Mouse (Mus musculus) embryonic fibroblast, embryonic 13.5 days (primary cell): Measurements from ENCODE around the gene Olfr1066. TPM values are rescaled to one million over a fixed set of nuclear protein-coding genes. Genes with fewer than 3 reads are reported as not detected.
A peak's percentile ranks its signal among the peaks of the same experiment; 100 is the strongest.
"Not testable (repeated sequence)": the region's sequence is repeated elsewhere in the genome, so short reads cannot be mapped to it uniquely, and the experiment has no call there.

Experiments used
- H3K27ac ChIP-seq: 2 replicates; pipeline ENCODE4 v1.5.1; 2012; ENCODE audit warnings: low read length, control low read depth, inconsistent platforms; ENCODE audit not compliant: insufficient read depth
- H3K4me1 ChIP-seq: 2 replicates; pipeline ENCODE4 v1.6.1; 2011; ENCODE audit warnings: low read length; ENCODE audit not compliant: control insufficient read depth, insufficient read depth
- H3K4me3 ChIP-seq: 2 replicates; pipeline ENCODE4 v1.5.1; 2011; ENCODE audit warnings: mild to moderate bottlenecking, control low read depth, low read length; ENCODE audit not compliant: insufficient read depth
- CTCF ChIP-seq: IDR thresholded peaks from 2 replicates; pipeline ENCODE4 v1.5.1; 2011; ENCODE audit warnings: mild to moderate bottlenecking, control low read depth, low read length, moderate library complexity, borderline replicate concordance; ENCODE audit not compliant: insufficient read depth
- POLR2A ChIP-seq: IDR thresholded peaks from 2 replicates; pipeline ENCODE4 v1.6.1; 2011; ENCODE audit warnings: low read depth, mild to moderate bottlenecking, control low read depth, low read length, moderate library complexity
- polyA plus RNA-seq: library from polyadenylated mRNA; stranded (reverse); fragments of >200 nt; gene quantifications from 2 replicates; pipeline ENCODE4 v1.2.4, GENCODE M21; 2011; ENCODE audit warnings: low read depth; ENCODE audit not compliant: missing spikeins, insufficient read length

The Olfr1066 gene
- polyA plus RNA-seq, result not detected in 2 replicates

DNA sequence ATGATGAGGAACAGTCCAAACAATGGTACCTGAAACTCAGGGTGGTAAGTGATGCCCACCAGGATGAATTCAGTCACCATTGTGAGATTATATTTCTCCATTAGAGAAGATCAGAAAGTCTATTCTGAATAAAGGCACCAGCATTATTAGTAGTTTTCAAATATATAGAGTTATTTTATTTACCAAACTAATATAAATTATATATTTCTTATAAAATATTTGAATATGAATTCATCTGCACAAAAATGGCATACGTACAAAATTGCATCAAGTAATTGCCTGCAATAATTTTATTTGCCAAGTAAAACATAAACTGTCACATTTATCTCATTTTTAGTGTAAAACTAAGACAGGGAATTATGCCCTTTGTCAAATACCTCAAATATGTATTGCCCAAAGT is at the start of gene Olfr1066:
Olfr1066 (minus strand) TSS at position 101 of the 400 bp plus-strand sequence.
- no peak within 1 kb of the TSS for H3K27ac ChIP-seq
- no peaks in the 10 kb centered on the region for H3K4me1 ChIP-seq
- no peak within 1 kb of the TSS for H3K4me3 ChIP-seq
- TF ChIP-seq POLR2A, result no peak
- no peak for TF ChIP-seq CTCF

DNA sequence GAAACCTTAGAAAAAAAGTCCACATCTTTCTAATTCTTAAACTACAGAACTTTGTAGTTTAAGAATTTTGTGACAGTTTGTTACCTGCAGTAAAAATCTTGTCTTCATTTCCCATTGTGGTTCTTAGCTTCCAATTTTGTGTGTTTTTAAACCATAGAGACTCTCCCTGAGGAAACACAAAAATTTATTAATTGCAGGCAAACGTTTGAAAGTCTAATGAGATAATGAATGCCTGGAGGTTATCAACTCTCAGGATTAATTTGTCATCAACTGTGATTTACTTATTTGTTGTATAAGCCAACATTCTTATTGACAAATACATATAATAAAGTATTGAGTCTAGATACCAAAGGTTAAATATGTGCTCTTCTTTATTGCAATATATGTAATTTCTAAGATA is 31.2 kb upstream of the Olfr1066 start, which contains the start of gene Olfr228:
Olfr228 (minus strand) TSS at position 101 of the 400 bp plus-strand sequence.
- TF ChIP-seq POLR2A, result no peak
- no peak for TF ChIP-seq CTCF
- no peak within 1 kb of the TSS for H3K27ac ChIP-seq
- H3K4me1 ChIP-seq, result no peaks in the 10 kb centered on the region
- H3K4me3 ChIP-seq, result no peak within 1 kb of the TSS

DNA sequence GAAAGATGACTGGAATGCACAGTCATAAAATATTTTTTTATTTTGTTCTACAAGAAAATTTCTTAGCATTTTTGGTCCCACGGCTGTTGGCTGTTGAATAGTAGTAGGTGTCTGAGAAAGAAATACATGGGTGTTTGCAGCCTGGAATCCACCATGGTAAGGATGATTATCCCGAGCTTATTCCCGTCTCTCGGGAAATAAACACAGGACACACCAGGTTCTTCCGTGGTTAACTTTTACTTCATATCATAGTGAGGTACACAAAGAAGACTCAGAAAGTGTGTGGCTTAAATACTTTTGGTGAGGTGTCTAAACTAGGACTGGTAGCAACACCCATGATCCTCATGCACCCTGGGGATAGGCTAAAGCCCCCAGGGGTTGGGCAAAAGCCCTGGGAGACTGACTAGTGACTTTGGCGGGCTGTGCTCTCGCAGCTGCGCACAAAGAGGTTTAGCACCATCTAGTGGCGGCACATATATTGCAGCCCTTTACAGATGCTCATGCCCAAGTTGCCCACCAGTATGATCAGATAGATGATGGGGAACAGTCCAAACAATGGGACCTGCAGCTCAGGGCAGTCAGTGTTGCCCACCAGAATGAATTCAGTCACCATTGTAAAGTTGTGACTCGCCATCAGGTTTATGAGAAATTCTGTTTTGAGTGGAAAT is 8.5 kb upstream of the Olfr1066 start:
- Histone ChIP-seq H3K27ac (no peak overlapping the region), H3K4me3 (no peak overlapping the region), H3K4me1 (no peaks in the 10 kb centered on the region)
- TF ChIP-seq CTCF, result peak; percentile 46; the same call in 1 of the 2 replicates
- no peak for TF ChIP-seq POLR2A

DNA sequence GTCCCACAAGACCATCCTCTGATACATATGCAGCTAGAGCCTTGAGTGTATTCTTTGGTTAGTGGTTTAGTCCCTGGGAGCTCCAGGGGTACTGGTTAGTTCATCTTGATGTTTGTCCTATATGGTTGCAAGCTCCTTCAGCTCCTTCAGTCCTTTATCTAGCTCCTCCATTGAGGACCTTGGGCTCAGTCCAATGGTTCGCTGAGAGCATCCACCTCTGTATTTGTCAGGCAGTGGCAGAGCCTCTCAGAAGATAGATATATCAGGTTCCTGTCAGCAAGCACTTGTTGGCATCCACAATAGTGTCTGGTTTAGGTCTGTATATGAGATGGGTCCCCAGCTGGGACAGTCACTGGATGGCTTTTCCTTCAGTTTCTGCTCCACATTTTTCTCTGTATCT is 4.4 kb upstream of the Olfr1066 start:
- H3K27ac ChIP-seq, result no peak overlapping the region
- no peak overlapping the region for H3K4me3 ChIP-seq
- TF ChIP-seq POLR2A (no peak), CTCF (no peak)
- H3K4me1 ChIP-seq, result no peaks in the 10 kb centered on the region

DNA sequence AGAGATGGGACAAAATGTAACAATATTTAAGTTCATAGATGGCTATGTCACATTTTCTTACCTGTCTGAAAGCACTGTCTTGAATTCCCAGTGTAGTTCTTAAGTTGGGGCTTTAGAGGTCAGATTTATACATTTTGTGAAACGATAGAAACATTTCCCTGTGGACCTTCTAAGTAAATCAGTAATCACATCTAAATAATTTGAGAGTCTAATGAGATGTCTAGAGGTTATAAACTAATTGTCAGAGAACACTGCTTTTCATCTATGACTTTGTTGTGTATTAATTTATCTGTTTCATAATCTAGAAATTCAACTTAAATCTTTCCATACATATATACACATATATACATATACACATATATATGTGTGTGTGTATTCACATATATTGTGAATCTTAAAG is 5.6 kb downstream of the Olfr1066 start, which contains the start of gene Olfr1065:
Olfr1065 (minus strand) TSS at position 101 of the 400 bp plus-strand sequence.
- not testable (repeated sequence) for H3K4me3 ChIP-seq, H3K4me1 ChIP-seq, H3K27ac ChIP-seq

DNA sequence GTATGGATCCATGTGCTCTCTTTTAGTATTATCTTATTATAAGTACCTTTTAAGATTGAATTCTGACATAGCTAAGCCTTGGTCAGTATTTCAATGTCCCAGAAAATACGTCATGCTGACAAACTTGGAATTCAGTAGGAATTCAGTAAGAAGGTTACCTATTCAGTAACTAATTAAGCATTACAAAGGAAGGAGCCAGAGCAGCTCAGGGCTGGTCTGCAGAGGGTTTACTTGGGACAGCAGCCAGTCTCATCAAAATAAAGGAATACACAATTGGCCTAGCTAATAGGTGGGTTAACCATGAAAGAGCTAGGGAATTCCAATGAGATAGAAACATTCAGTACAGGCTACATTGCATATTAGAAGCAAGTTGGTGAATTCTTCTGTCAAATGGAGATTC is 14.0 kb downstream of the Olfr1066 start:
- H3K27ac ChIP-seq, H3K4me1 ChIP-seq, H3K4me3 ChIP-seq: not testable (repeated sequence)

DNA sequence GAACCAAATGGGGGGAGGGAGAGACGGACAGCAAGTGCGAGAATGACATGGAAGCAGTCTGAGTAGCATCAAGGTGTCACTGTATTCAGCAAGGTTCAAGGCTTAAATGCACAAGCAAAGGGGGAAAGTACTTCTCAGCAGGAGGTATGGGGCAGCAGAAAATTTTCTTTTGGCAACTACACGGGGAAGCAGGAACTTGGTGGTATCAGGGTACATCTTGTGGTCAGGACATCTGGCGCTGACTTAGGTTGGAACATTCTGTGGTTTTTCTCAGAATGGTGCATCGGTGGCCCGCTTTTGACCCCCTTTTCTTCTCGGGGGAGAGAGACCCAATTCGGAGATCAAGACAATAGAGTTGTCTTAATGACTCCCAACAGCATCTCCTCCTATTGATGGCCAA is 27.6 kb downstream of the Olfr1066 start:
- not testable (repeated sequence) for H3K4me1 ChIP-seq, H3K4me3 ChIP-seq, H3K27ac ChIP-seq

DNA sequence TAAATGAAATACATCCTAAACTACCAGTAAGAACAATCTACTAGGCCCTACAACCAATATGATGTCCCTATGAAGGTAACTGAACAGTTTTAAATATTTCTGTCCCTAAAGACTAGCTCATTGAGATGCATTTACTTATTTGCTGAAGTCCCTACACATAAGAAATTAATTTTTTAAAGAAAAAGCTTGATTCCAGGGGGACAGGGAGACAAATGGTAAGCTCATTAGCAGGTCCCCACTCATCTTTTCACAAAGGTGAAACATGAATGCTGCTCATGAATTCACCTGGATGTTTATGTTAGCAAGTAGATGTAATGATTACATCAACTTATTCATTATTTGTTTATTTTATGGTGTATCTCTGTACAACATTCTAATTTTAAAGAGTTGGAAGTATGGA is 29.4 kb downstream of the Olfr1066 start, which contains the start of gene Olfr1062:
Olfr1062 (minus strand) TSS at position 101 of the 400 bp plus-strand sequence.
- H3K4me3 ChIP-seq, H3K27ac ChIP-seq, H3K4me1 ChIP-seq: not testable (repeated sequence)

DNA sequence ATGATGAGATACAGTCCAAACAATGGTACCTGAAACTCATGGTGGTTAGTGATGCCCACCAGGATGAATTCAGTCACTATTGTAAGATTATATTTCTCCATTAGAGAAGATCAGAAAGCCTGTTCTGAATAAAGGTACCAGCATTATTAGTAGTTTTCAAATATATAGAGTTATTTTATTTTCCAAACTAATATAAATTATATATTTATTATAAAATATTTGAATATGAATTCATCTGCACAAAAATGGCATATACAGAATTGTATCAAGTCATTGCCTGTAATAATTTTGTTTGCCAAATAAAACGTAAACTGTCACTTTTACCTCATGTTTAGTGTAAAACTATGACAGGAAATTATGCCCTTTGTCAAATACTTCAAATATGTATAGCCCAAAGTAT is 42.1 kb downstream of the Olfr1066 start, which contains the start of gene Olfr1061:
Olfr1061 (minus strand) TSS at position 101 of the 400 bp plus-strand sequence.
- H3K4me3 ChIP-seq, result no peak within 1 kb of the TSS
- no peak within 1 kb of the TSS for H3K27ac ChIP-seq
- TF ChIP-seq POLR2A (no peak), CTCF (no peak)
- no peaks in the 10 kb centered on the region for H3K4me1 ChIP-seq

Other genes with a start within 250 kb of the Olfr1066 start
- gene Olfr1046, start 237.0 kb downstream of the Olfr1066 start, polyA plus RNA-seq, result not detected in 2 replicates
- gene Olfr1047, start 224.9 kb downstream of the Olfr1066 start, polyA plus RNA-seq, result not detected in 2 replicates
- gene Olfr1048, start 216.0 kb downstream of the Olfr1066 start, polyA plus RNA-seq, result not detected in 2 replicates
- gene Olfr1049, start 197.9 kb downstream of the Olfr1066 start, polyA plus RNA-seq, result not detected in 2 replicates
- gene Olfr1051, start 177.2 kb downstream of the Olfr1066 start, polyA plus RNA-seq, result not detected in 2 replicates
- not detected in 2 replicates for gene Olfr1052, start 163.8 kb downstream of the Olfr1066 start, polyA plus RNA-seq
- gene Olfr1053, start 141.0 kb downstream of the Olfr1066 start, polyA plus RNA-seq, result not detected in 2 replicates
- not detected in 2 replicates for gene Olfr1054, start 120.8 kb downstream of the Olfr1066 start, polyA plus RNA-seq
- not detected in 2 replicates for gene Olfr1055, start 106.0 kb downstream of the Olfr1066 start, polyA plus RNA-seq
- not detected in 2 replicates for gene Olfr1056, start 93.8 kb downstream of the Olfr1066 start, polyA plus RNA-seq
- not detected in 2 replicates for gene Olfr1057, start 77.9 kb downstream of the Olfr1066 start, polyA plus RNA-seq
- not detected in 2 replicates for gene Olfr1058, start 67.7 kb downstream of the Olfr1066 start, polyA plus RNA-seq
- not detected in 2 replicates for gene Olfr1061, start 42.2 kb downstream of the Olfr1066 start, polyA plus RNA-seq
- not detected in 2 replicates for gene Olfr1062, start 29.5 kb downstream of the Olfr1066 start, polyA plus RNA-seq
- gene Olfr1065, start 5.7 kb downstream of the Olfr1066 start, polyA plus RNA-seq, result not detected in 2 replicates
- gene Olfr228, start 31.1 kb upstream of the Olfr1066 start, polyA plus RNA-seq, result not detected in 2 replicates
- not detected in 2 replicates for gene Olfr1076, start 52.2 kb upstream of the Olfr1066 start, polyA plus RNA-seq
- gene Olfr1079, start 86.2 kb upstream of the Olfr1066 start, polyA plus RNA-seq, result not detected in 2 replicates
- not detected in 2 replicates for gene Olfr1080, start 102.0 kb upstream of the Olfr1066 start, polyA plus RNA-seq
- not detected in 2 replicates for gene Olfr1082, start 142.7 kb upstream of the Olfr1066 start, polyA plus RNA-seq
- gene Olfr1084, start 183.5 kb upstream of the Olfr1066 start, polyA plus RNA-seq, result not detected in 2 replicates
- not detected in 2 replicates for gene Olfr1085, start 205.8 kb upstream of the Olfr1066 start, polyA plus RNA-seq
- not detected in 2 replicates for gene Olfr1086, start 223.8 kb upstream of the Olfr1066 start, polyA plus RNA-seq
- gene Olfr1087, start 242.1 kb upstream of the Olfr1066 start, polyA plus RNA-seq, result not detected in 2 replicates